31 mouse cellular contexts compared by ENCODE assay signal in the genomic region with DNA sequence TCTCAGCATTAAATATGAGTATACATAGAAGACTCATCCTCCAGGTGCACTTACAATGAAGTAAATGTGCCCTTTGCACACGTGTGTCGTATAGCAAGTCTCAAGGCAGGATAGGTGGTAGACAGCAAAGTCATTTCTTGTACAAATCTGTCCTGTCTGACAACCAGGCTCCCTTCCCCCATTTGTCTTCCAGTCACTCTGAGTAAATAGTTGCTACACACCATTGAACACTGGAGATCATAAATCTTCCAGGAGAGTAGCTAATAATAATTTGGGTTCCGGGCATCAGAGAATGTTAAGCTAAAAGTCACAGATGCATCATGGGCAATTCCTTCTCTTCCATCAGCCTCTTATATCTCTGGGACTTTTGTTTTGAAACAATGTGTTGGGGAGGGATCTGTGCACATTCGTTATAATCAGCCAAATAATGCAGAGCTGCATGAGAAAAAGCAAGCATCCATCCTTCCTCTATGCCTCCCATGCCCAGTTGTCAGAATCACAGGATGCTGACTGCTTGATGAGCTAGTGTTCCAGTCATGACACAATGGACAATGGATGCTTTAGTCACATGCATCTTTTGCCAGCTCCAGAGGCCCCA. TPM values are rescaled to one million over a fixed set of nuclear protein-coding genes. Genes with fewer than 3 reads are reported as not detected.
DNase-seq lines count a peak whose midpoint lies in the region; ATAC-seq and TF ChIP-seq lines count a peak whose summit lies in the region.
"Had no signal": no experiment of that assay in that cellular context is flagged by ENCODE, and none has a peak within 500 bp of the region (broad histone marks: within the 10 kb centered on the region; RNA-seq: fewer than 3 reads in every experiment).

No protein-coding gene starts in this region.

- no peak overlapping the region for H3K9ac ChIP-seq in hindbrain, embryonic 11.5 days (ENCODE audit: low read depth, low read length)
- H3K9ac ChIP-seq in midbrain, postnatal 0 days (replicated peaks; ENCODE audit: low read length, poor library complexity, severe bottlenecking) = no peak overlapping the region
- H3K9ac ChIP-seq in midbrain, embryonic 14.5 days (replicated peaks; ENCODE audit: low read length) = no peak overlapping the region
- no peak overlapping the region for H3K9ac ChIP-seq in hindbrain, embryonic 15.5 days
- H3K9ac ChIP-seq in neural tube, embryonic 15.5 days (replicated peaks) = no peak overlapping the region
- H3K9ac ChIP-seq in heart, embryonic 12.5 days = no peak overlapping the region
- H3K9ac ChIP-seq: embryonic facial prominence, embryonic 15.5 days; forebrain, embryonic 15.5 days; limb, embryonic 15.5 days; liver, embryonic 14.5 days; lung, embryonic 14.5 days had no signal

- ATAC-seq in hindbrain, embryonic 11.5 days (ENCODE audit: low FRiP score) = peak; percentile 28; the same call in 1 of the 2 replicates
- no peak for ATAC-seq in midbrain, postnatal 0 days (ENCODE audit: low FRiP score)
- no peak for ATAC-seq in midbrain, embryonic 14.5 days (ENCODE audit: low FRiP score, low TSS enrichment)
- peak; percentile 74; the same call in 1 of the 2 replicates for ATAC-seq in hindbrain, embryonic 15.5 days (ENCODE audit: low FRiP score, low read depth)
- peak; percentile 24; the same call in 1 of the 2 replicates for ATAC-seq in neural tube, embryonic 15.5 days (ENCODE audit: low FRiP score)
- ATAC-seq in heart, embryonic 12.5 days (ENCODE audit: insufficient number of reproducible peaks, low FRiP score) = no peak
- ATAC-seq: forebrain, embryonic 15.5 days; inflammation-experienced regulatory T-cells, adult 6 months; midbrain, embryonic 16.5 days had no signal

- H3K4me3 ChIP-seq in hindbrain, embryonic 11.5 days (ENCODE audit: low read depth, low read length) = no peak overlapping the region
- H3K4me3 ChIP-seq in hindbrain, embryonic 10.5 days = no peak overlapping the region
- H3K4me3 ChIP-seq in midbrain, postnatal 0 days (ENCODE audit: low read depth, low read length) = no peak overlapping the region
- H3K4me3 ChIP-seq in midbrain, embryonic 14.5 days (replicated peaks; ENCODE audit: low read depth, low read length) = no peak overlapping the region
- H3K4me3 ChIP-seq in hindbrain, embryonic 15.5 days = no peak overlapping the region
- no peak overlapping the region for H3K4me3 ChIP-seq in neural tube, embryonic 15.5 days (replicated peaks)
- H3K4me3 ChIP-seq in heart, embryonic 12.5 days = no peak overlapping the region
- H3K4me3 ChIP-seq: embryonic facial prominence, embryonic 15.5 days; forebrain, embryonic 15.5 days; heart, adult 2 months; limb, embryonic 15.5 days; megakaryocyte, embryonic 14.5 days had no signal

- H3K36me3 ChIP-seq in hindbrain, embryonic 11.5 days (ENCODE audit: control insufficient read depth, insufficient read depth, low read length) = no peaks in the 10 kb centered on the region
- no peaks in the 10 kb centered on the region for H3K36me3 ChIP-seq in hindbrain, embryonic 10.5 days
- no peaks in the 10 kb centered on the region for H3K36me3 ChIP-seq in midbrain, postnatal 0 days (ENCODE audit: insufficient read depth, low read length)
- no peaks in the 10 kb centered on the region for H3K36me3 ChIP-seq in midbrain, embryonic 14.5 days (ENCODE audit: control insufficient read depth, insufficient read depth, low read length)
- no peaks in the 10 kb centered on the region for H3K36me3 ChIP-seq in hindbrain, embryonic 15.5 days
- H3K36me3 ChIP-seq in neural tube, embryonic 15.5 days = no peaks in the 10 kb centered on the region
- H3K36me3 ChIP-seq in heart, embryonic 12.5 days = no peaks in the 10 kb centered on the region
- H3K36me3 ChIP-seq: embryonic facial prominence, embryonic 15.5 days; forebrain, embryonic 15.5 days; limb, embryonic 15.5 days had no signal

- DNase-seq in hindbrain, embryonic 11.5 days (ENCODE audit: low spot score) = no peak
- DNase-seq in hindbrain, embryonic 10.5 days (ENCODE audit: low spot score) = no peak
- DNase-seq in midbrain, postnatal 0 days (ENCODE audit: low spot score) = peak; percentile 27
- no peak for DNase-seq in midbrain, embryonic 14.5 days
- no peak for DNase-seq in lung, postnatal 10 days
- DNase-seq: adrenal gland, postnatal 25 days; cerebellum, adult 11 months; cerebellum, adult 9-11 months; gastrocnemius, postnatal 36 days; heart, adult 2 months; kidney, adult 2 months; left cerebral cortex, postnatal 4 days; lung, embryonic 14.5 days; lung, postnatal 36 days; thymus, postnatal 25 days had no signal

- no peak overlapping the region for H3K27ac ChIP-seq in hindbrain, embryonic 11.5 days (ENCODE audit: low read depth, low read length)
- H3K27ac ChIP-seq in hindbrain, embryonic 10.5 days = no peak overlapping the region
- no peak overlapping the region for H3K27ac ChIP-seq in midbrain, postnatal 0 days (ENCODE audit: low read depth, low read length)
- H3K27ac ChIP-seq in midbrain, embryonic 14.5 days (replicated peaks; ENCODE audit: low read depth, low read length) = no peak overlapping the region
- H3K27ac ChIP-seq in hindbrain, embryonic 15.5 days (replicated peaks) = peak overlapping the region; percentile 29; the same call in 1 of the 2 replicates
- no peak overlapping the region for H3K27ac ChIP-seq in neural tube, embryonic 15.5 days (replicated peaks)
- no peak overlapping the region for H3K27ac ChIP-seq in heart, embryonic 12.5 days (ENCODE audit: poor library complexity, severe bottlenecking)
- H3K27ac ChIP-seq: embryonic facial prominence, embryonic 15.5 days; forebrain, embryonic 15.5 days; heart, adult 2 months; limb, embryonic 15.5 days; liver, embryonic 14.5 days had no signal

- H3K27me3 ChIP-seq in hindbrain, embryonic 11.5 days (ENCODE audit: control insufficient read depth, insufficient read depth, low read length) = no peaks in the 10 kb centered on the region
- H3K27me3 ChIP-seq in hindbrain, embryonic 10.5 days (ENCODE audit: insufficient read depth, poor library complexity, severe bottlenecking) = no peaks in the 10 kb centered on the region
- no peaks in the 10 kb centered on the region for H3K27me3 ChIP-seq in midbrain, postnatal 0 days (ENCODE audit: insufficient read depth, low read length)
- H3K27me3 ChIP-seq in midbrain, embryonic 14.5 days (ENCODE audit: control insufficient read depth, insufficient read depth, low read length) = no peaks in the 10 kb centered on the region
- H3K27me3 ChIP-seq in hindbrain, embryonic 15.5 days = no peaks in the 10 kb centered on the region
- no peaks in the 10 kb centered on the region for H3K27me3 ChIP-seq in neural tube, embryonic 15.5 days (replicated peaks)
- H3K27me3 ChIP-seq in heart, embryonic 12.5 days (replicated peaks) = no peaks in the 10 kb centered on the region
- H3K27me3 ChIP-seq: embryonic facial prominence, embryonic 15.5 days; forebrain, embryonic 15.5 days; limb, embryonic 15.5 days; megakaryocyte, embryonic 14.5 days had no signal

- WGBS in hindbrain, embryonic 11.5 days = 67% methylated on average over 4 of the region's 4 CpGs
- 82% methylated on average over 4 of the region's 4 CpGs for WGBS in hindbrain, embryonic 10.5 days
- WGBS in midbrain, postnatal 0 days = 81% methylated on average over 4 of the region's 4 CpGs
- 81% methylated on average over 4 of the region's 4 CpGs for WGBS in midbrain, embryonic 14.5 days
- WGBS in hindbrain, embryonic 15.5 days = 40% methylated on average over 4 of the region's 4 CpGs
- 41% methylated on average over 4 of the region's 4 CpGs for WGBS in neural tube, embryonic 15.5 days
- WGBS in heart, embryonic 12.5 days = 79% methylated on average over 4 of the region's 4 CpGs

- no peaks in the 10 kb centered on the region for H3K4me1 ChIP-seq in hindbrain, embryonic 11.5 days (replicated peaks; ENCODE audit: control insufficient read depth, insufficient read depth, low read length)
- no peaks in the 10 kb centered on the region for H3K4me1 ChIP-seq in hindbrain, embryonic 10.5 days (replicated peaks)
- H3K4me1 ChIP-seq in midbrain, postnatal 0 days (ENCODE audit: insufficient read depth, low read length) = no peaks in the 10 kb centered on the region
- no peaks in the 10 kb centered on the region for H3K4me1 ChIP-seq in midbrain, embryonic 14.5 days (ENCODE audit: control insufficient read depth, insufficient read depth, low read length)
- H3K4me1 ChIP-seq in hindbrain, embryonic 15.5 days (replicated peaks) = no peaks in the 10 kb centered on the region
- 0 out of 2 replicates have a peak, but pooled peaks cover 2% of the 10 kb centered on the region for H3K4me1 ChIP-seq in neural tube, embryonic 15.5 days
- no peaks in the 10 kb centered on the region for H3K4me1 ChIP-seq in heart, embryonic 12.5 days (replicated peaks)
- H3K4me1 ChIP-seq: embryonic facial prominence, embryonic 15.5 days; forebrain, embryonic 15.5 days; limb, embryonic 15.5 days; megakaryocyte, embryonic 14.5 days had no signal

- H3K9me3 ChIP-seq in hindbrain, embryonic 11.5 days (ENCODE audit: control insufficient read depth, low read length) = no peaks in the 10 kb centered on the region
- no peaks in the 10 kb centered on the region for H3K9me3 ChIP-seq in hindbrain, embryonic 10.5 days
- no peaks in the 10 kb centered on the region for H3K9me3 ChIP-seq in midbrain, postnatal 0 days (ENCODE audit: low read length)
- H3K9me3 ChIP-seq in midbrain, embryonic 14.5 days (ENCODE audit: control insufficient read depth, low read length) = no peaks in the 10 kb centered on the region
- no peaks in the 10 kb centered on the region for H3K9me3 ChIP-seq in hindbrain, embryonic 15.5 days
- no peaks in the 10 kb centered on the region for H3K9me3 ChIP-seq in neural tube, embryonic 15.5 days (replicated peaks)
- no peaks in the 10 kb centered on the region for H3K9me3 ChIP-seq in heart, embryonic 12.5 days (replicated peaks)
- H3K9me3 ChIP-seq: embryonic facial prominence, embryonic 15.5 days; forebrain, embryonic 15.5 days; limb, embryonic 15.5 days had no signal

- no peak for TF ChIP-seq CTCF in midbrain, postnatal 0 days (IDR thresholded peaks at IDR 0.05)

- H3K4me2 ChIP-seq in hindbrain, embryonic 11.5 days (replicated peaks; ENCODE audit: low read depth, low read length) = no peak overlapping the region
- no peak overlapping the region for H3K4me2 ChIP-seq in midbrain, postnatal 0 days (ENCODE audit: low read depth, low read length, poor library complexity, severe bottlenecking)
- no peak overlapping the region for H3K4me2 ChIP-seq in midbrain, embryonic 14.5 days (ENCODE audit: low read length)
- no peak overlapping the region for H3K4me2 ChIP-seq in hindbrain, embryonic 15.5 days
- H3K4me2 ChIP-seq in neural tube, embryonic 15.5 days = no peak overlapping the region
- H3K4me2 ChIP-seq in heart, embryonic 12.5 days = no peak overlapping the region
- H3K4me2 ChIP-seq: embryonic facial prominence, embryonic 15.5 days; forebrain, embryonic 15.5 days; limb, embryonic 15.5 days; lung, embryonic 14.5 days had no signal

RNA-seq across cellular contexts. Expression of a gene that starts 26.7 kb away (rescaled TPM):
- polyA plus RNA-seq in hindbrain, embryonic 11.5 days (2014; fragmentation: Nextera tagmentation; extraction: Ambion mirVana) = not detected in 2 replicates
- polyA plus RNA-seq in hindbrain, embryonic 10.5 days (2016; fragmentation: Nextera tagmentation; extraction: Ambion mirVana) = 0.17 and 0.18 TPM in 2 replicates
- total RNA-seq in midbrain, postnatal 0 days (2014; rRNA removed) = not detected in 2 replicates
- polyA plus RNA-seq in midbrain, postnatal 0 days (2015; fragmentation: Nextera tagmentation; extraction: Ambion mirVana) = 0.09 TPM in 1 of 2 replicates, not detected in the other
- not detected in 2 replicates for polyA plus RNA-seq in midbrain, embryonic 14.5 days (2014; fragmentation: Nextera tagmentation; extraction: Ambion mirVana)
- polyA plus RNA-seq in hindbrain, embryonic 15.5 days (2015; fragmentation: Nextera tagmentation; extraction: Ambion mirVana) = not detected in 2 replicates
- not detected in 2 replicates for polyA plus RNA-seq in neural tube, embryonic 15.5 days (2015; fragmentation: Nextera tagmentation; extraction: Ambion mirVana)
- polyA plus RNA-seq in heart, embryonic 12.5 days (2016; fragmentation: Nextera tagmentation; extraction: Ambion mirVana) = not detected in 2 replicates
- total RNA-seq: adrenal gland, postnatal 25 days; common myeloid progenitor, adult 5-6 weeks; gastrocnemius, postnatal 36 days; heart, adult 2 months; heart, postnatal 25 days; layer of hippocampus, postnatal 10 days; left cerebral cortex, adult 8-10 months; left cerebral cortex, postnatal 4 days had no signal
- polyA plus RNA-seq: forebrain, embryonic 15.5 days; heart, adult 2 months; inflammation-experienced regulatory T-cells, adult 6 months; kidney, adult 2 months; limb, embryonic 15.5 days; liver, embryonic 14.5 days; lung, embryonic 14.5 days; midbrain, embryonic 16.5 days; small intestine, adult 2 months had no signal

RNA-seq across cellular contexts. Expression of a gene that starts 32.1 kb away (rescaled TPM):
- 1.2 and 1.3 TPM in 2 replicates for polyA plus RNA-seq in hindbrain, embryonic 11.5 days (2014; fragmentation: Nextera tagmentation; extraction: Ambion mirVana)
- 0.63 and 0.73 TPM in 2 replicates for polyA plus RNA-seq in hindbrain, embryonic 10.5 days (2016; fragmentation: Nextera tagmentation; extraction: Ambion mirVana)
- total RNA-seq in midbrain, postnatal 0 days (2014; rRNA removed) = 0.16 and 1.5 TPM in 2 replicates
- 0.36 and 0.57 TPM in 2 replicates for polyA plus RNA-seq in midbrain, postnatal 0 days (2015; fragmentation: Nextera tagmentation; extraction: Ambion mirVana)
- polyA plus RNA-seq in midbrain, embryonic 14.5 days (2014; fragmentation: Nextera tagmentation; extraction: Ambion mirVana) = 0.59 and 1.0 TPM in 2 replicates
- polyA plus RNA-seq in hindbrain, embryonic 15.5 days (2015; fragmentation: Nextera tagmentation; extraction: Ambion mirVana) = 0.40 and 0.73 TPM in 2 replicates
- polyA plus RNA-seq in neural tube, embryonic 15.5 days (2015; fragmentation: Nextera tagmentation; extraction: Ambion mirVana) = 0.34 and 0.72 TPM in 2 replicates
- 0.42 and 0.51 TPM in 2 replicates for polyA plus RNA-seq in heart, embryonic 12.5 days (2016; fragmentation: Nextera tagmentation; extraction: Ambion mirVana)
- total RNA-seq: adrenal gland, postnatal 25 days; gastrocnemius, postnatal 36 days; heart, adult 2 months; heart, postnatal 25 days; layer of hippocampus, postnatal 10 days had no signal
- polyA plus RNA-seq: heart, adult 2 months; kidney, adult 2 months; small intestine, adult 2 months; testis, adult 2 months had no signal

Comparison
In these comparisons a context has a peak if more than half of its experiments do, and no peak if none do; other contexts are left out.
1. ATAC-seq: peak in hindbrain, embryonic 11.5 days (single experiment), hindbrain, embryonic 15.5 days (single experiment) and neural tube, embryonic 15.5 days (single experiment); none in midbrain, postnatal 0 days (single experiment), midbrain, embryonic 14.5 days (single experiment) and heart, embryonic 12.5 days (single experiment).